Mouse (Mus musculus) gastrocnemius, postnatal 4 days (tissue): Measurements from ENCODE around the gene Tmem100. TPM values are rescaled to one million over a fixed set of nuclear protein-coding genes. Genes with fewer than 3 reads are reported as not detected.

Source experiments
- DNase-seq, 2 experiments: peaks; one replicate each; pipeline ENCODE4 v3.0.0; 2021 to 2022; ENCODE audit warnings: low spot score in 2 of 2, mixed read lengths in 2 of 2
- total RNA-seq, 2 experiments: library from RNA; stranded (reverse); gene quantifications; 2 replicates each; pipeline ENCODE4 v1.2.3; 2021

Gene Tmem100
- total RNA-seq, 2 experiments from 2014 or later = 20.2 to 30.9 TPM

- DNase-seq = no peak
Measured at GRCm38 (mm10) chr11:90054401-90054800, 24.3 kb downstream of the Tmem100 start.

DNA sequence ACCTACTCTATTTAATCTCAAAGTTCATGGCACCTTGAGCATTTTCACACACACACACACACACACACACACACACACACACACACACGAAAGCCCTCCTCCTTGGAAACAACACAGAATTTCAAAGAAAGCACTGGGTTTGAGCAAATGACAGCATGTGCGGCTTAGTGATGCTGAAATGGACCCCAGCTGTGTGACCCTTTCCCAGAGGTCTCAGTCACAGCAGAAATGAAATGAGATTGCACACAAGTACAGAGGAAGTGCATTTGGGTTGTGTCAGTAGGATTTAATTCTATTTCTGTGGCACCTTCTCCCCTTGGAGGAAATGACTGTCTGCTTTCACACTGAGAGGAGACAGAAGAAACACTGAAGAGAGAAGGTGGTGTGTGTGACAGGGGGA is 26.9 kb downstream of the Tmem100 start:
- DNase-seq = no peak

- DNase-seq = no peak
Measured at GRCm38 (mm10) chr11:90059241-90059640, 29.1 kb downstream of the Tmem100 start.

DNA sequence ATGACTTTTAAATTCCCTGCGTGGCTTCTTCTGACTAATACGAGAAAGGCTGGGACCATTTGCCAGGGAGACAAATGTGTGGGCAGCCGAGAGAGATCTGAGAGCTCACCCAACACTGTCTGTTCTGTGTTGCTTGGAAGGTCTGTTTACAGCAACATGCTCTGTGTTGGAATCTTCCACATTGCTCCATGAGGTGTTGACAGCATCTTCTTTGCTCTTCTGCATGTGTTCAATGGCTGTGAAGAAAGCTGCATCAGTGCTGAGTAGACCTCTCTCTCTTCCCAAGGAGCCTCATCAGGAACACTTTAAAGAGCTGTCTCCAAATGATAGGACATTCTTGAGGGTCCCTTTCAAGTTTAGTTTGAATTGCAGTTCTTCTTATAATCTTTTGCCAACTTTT is 32.5 kb downstream of the Tmem100 start:
- DNase-seq = no peak

- DNase-seq = no peak
Measured at GRCm38 (mm10) chr11:90066405-90067250, 36.5 kb downstream of the Tmem100 start.

GRCm38 (mm10) chr11:90071747-90072146 is 41.6 kb downstream of the Tmem100 start:
- DNase-seq = peak in 1 of 2 experiments; percentile 13

- no peak for DNase-seq
Measured at GRCm38 (mm10) chr11:90073201-90073600, 43.1 kb downstream of the Tmem100 start.

- no peak for DNase-seq
Measured at GRCm38 (mm10) chr11:90076666-90077065, 46.5 kb downstream of the Tmem100 start.

DNA sequence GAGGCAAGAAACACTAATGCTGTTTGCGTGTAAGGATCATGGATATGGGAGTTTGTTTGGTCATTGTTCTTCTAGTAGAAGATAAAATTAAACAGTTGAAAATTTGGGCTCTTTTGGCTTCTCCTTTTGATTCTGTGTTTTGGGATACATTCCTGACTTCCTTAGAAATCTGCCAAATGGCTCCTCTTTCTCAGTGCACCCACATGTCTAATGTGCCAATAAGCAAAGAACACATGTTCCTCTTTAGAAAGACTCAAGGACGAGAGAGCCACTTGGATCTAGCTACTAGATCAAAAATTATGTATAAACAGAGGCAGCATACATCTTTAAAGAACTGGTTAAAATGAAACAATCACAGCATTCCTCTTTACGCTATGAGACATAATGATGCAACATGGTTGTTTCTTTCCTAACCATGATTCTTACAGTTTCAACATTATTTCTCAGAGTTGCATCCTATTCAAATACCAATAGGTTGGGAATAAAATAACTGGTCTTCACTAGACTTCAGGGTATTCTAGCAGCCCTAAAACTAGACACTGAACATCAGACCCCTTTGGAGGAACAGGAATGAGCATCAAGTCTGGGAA is 50.6 kb downstream of the Tmem100 start:
- no peak for DNase-seq

DNA sequence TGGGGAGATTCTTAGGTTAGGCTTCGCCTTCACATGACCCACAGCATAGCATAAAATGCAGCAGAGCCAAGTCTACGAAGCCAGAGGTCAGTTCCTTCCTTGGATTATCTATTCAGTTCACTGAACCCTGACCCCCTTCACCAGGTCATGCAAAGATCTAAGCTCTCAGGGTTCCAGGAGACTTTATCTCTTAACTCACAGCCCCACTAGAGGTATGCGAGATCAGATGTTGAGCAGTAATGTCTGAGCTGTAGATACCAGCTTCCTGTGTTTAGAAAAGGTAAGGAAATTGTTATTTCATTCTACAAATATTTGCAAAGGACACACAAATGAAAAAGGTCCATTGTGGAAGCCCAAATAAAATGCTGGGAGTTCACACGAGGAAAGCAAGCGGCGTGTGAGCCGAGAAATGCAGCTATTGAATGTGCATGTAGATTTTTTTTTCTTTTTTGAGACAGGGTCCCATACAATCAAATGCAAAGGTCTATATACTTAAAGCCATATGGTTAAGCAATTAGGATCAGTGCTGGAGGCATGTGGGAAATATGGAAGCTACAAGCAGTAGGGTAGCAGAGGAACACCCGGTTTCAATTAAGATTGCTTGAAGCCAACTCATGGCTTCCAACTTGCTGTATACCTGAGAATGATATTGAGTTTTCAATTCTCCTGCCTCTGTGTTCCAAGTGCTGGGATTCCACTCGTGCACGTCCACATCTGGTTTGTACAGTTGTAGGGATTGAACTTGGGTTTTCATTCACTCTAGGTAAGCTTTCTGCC is 51.9 kb downstream of the Tmem100 start:
- no peak for DNase-seq

GRCm38 (mm10) chr11:90083042-90083441 is 52.9 kb downstream of the Tmem100 start:
- DNase-seq = no peak

- no peak for DNase-seq
Measured at GRCm38 (mm10) chr11:90084166-90084565, 54.0 kb downstream of the Tmem100 start.

Other genes with a start within 250 kb of the Tmem100 start
- 1 to 10 TPM; 2.6 to 3.1 TPM for gene Pctp, start 27.5 kb upstream of the Tmem100 start, total RNA-seq
- gene Gm45716, start 157.3 kb downstream of the Tmem100 start, total RNA-seq = 10 to 100 TPM in 1 of 2 experiments, 1 to 10 TPM in 1; 10.0 to 11.7 TPM
- 10 to 100 TPM; 26.9 to 35.6 TPM for gene Mmd, start 219.1 kb downstream of the Tmem100 start, total RNA-seq